Mouse (Mus musculus): ENCODE results near the gene Nt5c. TPM values are rescaled to one million over a fixed set of nuclear protein-coding genes. Genes with fewer than 3 reads are reported as not detected.
A peak's percentile ranks its signal among the peaks of the same experiment; 100 is the strongest.
"Not testable (repeated sequence)": the region's sequence is repeated elsewhere in the genome, so short reads cannot be mapped to it uniquely, and the experiment has no call there.

Nt5c gene
- polyA plus RNA-seq, 1 experiment from 2014 or later: 80.3 TPM

DNA sequence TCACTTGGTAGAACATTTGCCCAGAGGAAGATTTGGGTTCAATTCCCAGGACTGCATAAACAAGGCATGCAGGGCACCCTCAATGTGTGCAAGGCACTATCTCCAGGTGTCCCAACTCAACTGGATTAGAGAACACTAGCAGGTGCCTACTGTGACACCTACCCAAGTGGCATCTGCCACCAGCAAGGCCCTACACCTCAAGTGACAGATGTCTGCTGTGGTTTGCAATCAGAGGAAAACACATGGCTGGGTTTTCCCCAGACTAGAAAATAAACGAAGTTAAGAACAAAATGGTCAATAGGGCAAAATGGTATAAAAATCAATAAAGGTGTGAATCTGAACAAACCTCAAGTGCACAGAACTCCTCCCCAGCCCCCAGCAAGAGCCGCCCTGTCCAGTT, 16.4 kb upstream of the Nt5c start:
- Histone ChIP-seq H3K36me3 (replicated peaks) (peaks cover 30% of the 10 kb centered on the region), H3K9ac (no peak overlapping the region), H3K4me3 (replicated peaks) (no peak overlapping the region), H3K4me2 (no peak overlapping the region), H3K27me3 (no peaks in the 10 kb centered on the region), H3K27ac (no peak overlapping the region), H3K4me1 (peaks cover 67% of the 10 kb centered on the region), H3K9me3 (no peaks in the 10 kb centered on the region)
- WGBS: 93% methylated on average over 2 of the region's 2 CpGs
- ATAC-seq (ENCODE audit: low FRiP score): no peak

DNA sequence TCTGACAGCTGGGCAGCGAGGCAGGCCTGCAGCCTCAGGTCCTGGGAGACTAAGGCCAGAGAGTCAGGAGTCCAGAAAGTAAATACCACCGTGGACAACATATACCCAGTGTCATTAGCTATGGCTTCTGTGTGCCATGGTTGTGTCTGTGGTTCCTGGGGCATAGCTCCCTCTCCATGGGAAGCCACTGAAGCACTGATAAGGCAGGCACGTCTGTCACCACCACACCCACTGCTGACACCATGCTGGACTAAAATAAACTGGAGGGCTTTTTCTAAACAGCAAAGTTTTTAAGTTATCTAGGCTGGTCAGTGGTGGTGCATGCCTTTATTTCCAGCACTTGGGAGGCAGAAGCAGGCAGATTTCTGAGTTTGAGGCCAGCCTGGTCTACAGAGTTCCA, 14.9 kb upstream of the Nt5c start:
- Histone ChIP-seq H3K9me3 (no peaks in the 10 kb centered on the region), H3K4me1 (peaks cover 57% of the 10 kb centered on the region), H3K36me3 (replicated peaks) (peaks cover 43% of the 10 kb centered on the region), H3K4me2 (no peak overlapping the region), H3K4me3 (replicated peaks) (no peak overlapping the region), H3K27ac (no peak overlapping the region), H3K9ac (no peak overlapping the region), H3K27me3 (no peaks in the 10 kb centered on the region)
- ATAC-seq (ENCODE audit: low FRiP score): no peak
- WGBS: 85% methylated on average over 3 of the region's 3 CpGs

DNA sequence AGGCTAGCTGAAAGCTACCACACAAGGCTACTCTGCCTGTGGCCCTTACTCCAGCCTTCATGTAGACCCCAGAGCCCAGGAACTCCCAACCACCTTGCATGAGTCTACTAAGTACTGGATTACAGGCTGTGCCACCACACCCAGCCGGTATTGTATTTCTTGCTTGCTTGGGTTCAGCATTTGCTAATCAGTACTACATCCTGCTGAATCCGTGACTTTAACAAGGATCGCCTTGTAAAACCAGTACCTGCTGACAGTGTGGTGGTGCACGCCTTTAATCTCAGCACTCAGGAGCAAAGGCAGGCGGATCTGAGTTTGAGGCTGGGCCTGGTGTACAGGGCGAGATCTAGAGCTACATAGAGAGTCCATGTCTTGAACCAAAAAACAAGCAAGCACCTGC, 11.0 kb upstream of the Nt5c start:
- 96% methylated on average over 6 of the region's 6 CpGs for WGBS
- no peak for ATAC-seq (ENCODE audit: low FRiP score)
- Histone ChIP-seq H3K9ac (no peak overlapping the region), H3K27me3 (no peaks in the 10 kb centered on the region), H3K4me3 (replicated peaks) (no peak overlapping the region), H3K27ac (no peak overlapping the region), H3K36me3 (replicated peaks) (peaks cover 80% of the 10 kb centered on the region), H3K4me2 (no peak overlapping the region), H3K4me1 (peaks cover 23% of the 10 kb centered on the region), H3K9me3 (no peaks in the 10 kb centered on the region)

DNA sequence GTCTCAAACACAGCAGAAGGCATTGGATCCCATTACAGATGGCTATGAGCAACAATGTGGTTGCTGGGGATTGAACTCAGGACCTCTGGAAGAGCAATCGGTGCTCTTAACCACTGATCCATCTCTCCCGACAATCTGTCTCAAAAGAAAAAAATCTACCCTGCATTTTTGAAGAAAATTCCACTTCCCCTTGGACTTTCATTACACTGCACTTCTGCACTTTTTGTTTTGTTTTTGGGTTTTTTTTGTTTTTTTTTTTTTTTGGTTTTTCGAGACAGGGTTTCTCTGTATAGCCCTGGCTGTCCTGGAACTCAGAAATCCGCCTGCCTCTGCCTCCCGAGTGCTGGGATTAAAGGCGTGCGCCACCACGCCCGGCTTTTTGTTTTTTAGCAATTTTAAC, 4.9 kb upstream of the Nt5c start:
- H3K4me3 ChIP-seq (replicated peaks); H3K9ac ChIP-seq; H3K27ac ChIP-seq; H3K4me2 ChIP-seq; ATAC-seq (ENCODE audit: low FRiP score); H3K27me3 ChIP-seq; H3K9me3 ChIP-seq; H3K4me1 ChIP-seq: not testable (repeated sequence)
- peaks cover 45% of the 10 kb centered on the region for H3K36me3 ChIP-seq (replicated peaks)
- 88% methylated on average over 9 of the region's 9 CpGs for WGBS

DNA sequence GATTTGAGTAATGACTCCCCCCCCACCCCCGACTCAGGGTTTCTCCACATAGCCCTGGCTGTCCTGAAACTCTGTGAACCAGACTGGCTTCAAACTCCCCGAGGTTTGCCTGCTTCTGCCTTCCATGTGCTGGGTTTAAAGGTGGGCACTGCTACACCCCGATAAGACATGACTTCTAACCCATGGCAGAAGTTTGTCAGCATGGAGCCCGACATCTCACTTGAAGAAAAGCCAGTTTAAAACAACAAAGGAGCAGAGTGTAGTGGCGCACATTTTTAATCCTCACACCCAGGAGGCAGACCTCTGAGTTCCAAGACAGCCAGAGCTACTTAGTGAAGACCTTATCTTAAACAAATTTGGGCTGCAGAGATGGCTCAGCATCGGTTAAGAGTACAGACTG, 725 bp upstream of the Nt5c start:
- H3K4me3 ChIP-seq (replicated peaks): peak overlapping the region; percentile 66
- H3K4me2 ChIP-seq: peak overlapping the region; percentile 77
- H3K9ac ChIP-seq: peak overlapping the region; percentile 78
- H3K27me3 ChIP-seq: no peaks in the 10 kb centered on the region
- H3K27ac ChIP-seq: no peak overlapping the region
- peaks cover 23% of the 10 kb centered on the region for H3K36me3 ChIP-seq (replicated peaks)
- WGBS: 45% methylated on average over 6 of the region's 6 CpGs
- peaks cover 23% of the 10 kb centered on the region for H3K4me1 ChIP-seq
- no peaks in the 10 kb centered on the region for H3K9me3 ChIP-seq
- ATAC-seq (ENCODE audit: low FRiP score): no peak

DNA sequence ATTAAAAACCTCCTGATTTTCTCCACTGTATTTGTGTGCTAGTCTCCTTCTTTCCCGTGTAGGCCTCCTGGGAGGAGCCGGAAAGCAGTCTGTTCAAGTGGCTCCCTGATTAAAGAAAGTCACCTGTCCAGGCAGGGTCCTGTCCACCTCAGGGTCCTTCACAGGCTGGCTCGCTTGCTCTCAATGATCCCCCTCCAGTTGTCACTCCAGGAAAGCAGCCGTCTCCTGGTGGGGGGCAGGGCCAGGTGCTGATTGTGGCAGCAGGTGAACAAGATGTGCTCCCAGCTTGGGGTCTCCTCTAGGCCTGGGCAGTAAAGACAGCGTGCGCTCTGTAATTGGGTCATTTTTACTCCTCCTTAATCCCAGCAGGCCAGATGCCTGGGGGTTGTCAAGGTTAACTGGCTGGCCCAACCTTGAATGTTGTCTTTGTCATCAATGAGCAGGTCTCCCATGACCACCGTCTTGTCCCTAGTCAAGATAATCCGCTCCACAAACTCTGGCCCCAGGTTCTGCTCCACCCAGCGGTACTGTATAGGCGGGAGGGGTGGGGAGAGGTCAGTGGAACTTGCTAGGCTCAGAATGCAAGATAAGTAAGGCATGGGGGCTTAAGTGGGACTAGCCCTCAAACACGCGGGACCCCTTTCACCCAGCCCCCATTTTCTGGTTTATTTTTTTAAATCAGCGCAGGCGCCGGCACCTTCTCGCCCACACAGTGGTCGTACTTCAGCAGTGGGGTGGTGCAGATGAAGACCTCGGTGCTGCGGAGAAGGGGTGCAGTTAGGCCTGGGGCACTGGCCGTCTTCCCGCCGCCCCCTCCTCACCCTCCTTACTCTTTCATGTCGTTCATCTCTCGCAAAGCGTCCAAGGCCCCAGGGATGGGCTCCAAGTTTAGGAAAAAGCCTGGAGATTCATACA, 964 bp downstream of the Nt5c start:
- Histone ChIP-seq H3K36me3 (replicated peaks) (peaks cover 16% of the 10 kb centered on the region), H3K27ac (peak overlapping the region; percentile 84), H3K4me1 (peaks cover 23% of the 10 kb centered on the region), H3K27me3 (no peaks in the 10 kb centered on the region), H3K9ac (peak overlapping the region; percentile 78), H3K4me2 (peak overlapping the region; percentile 77), H3K9me3 (no peaks in the 10 kb centered on the region), H3K4me3 (replicated peaks) (peak overlapping the region; percentile 66)
- WGBS: 28% methylated on average over 25 of the region's 25 CpGs
- peak; percentile 20 for ATAC-seq (ENCODE audit: low FRiP score)

DNA sequence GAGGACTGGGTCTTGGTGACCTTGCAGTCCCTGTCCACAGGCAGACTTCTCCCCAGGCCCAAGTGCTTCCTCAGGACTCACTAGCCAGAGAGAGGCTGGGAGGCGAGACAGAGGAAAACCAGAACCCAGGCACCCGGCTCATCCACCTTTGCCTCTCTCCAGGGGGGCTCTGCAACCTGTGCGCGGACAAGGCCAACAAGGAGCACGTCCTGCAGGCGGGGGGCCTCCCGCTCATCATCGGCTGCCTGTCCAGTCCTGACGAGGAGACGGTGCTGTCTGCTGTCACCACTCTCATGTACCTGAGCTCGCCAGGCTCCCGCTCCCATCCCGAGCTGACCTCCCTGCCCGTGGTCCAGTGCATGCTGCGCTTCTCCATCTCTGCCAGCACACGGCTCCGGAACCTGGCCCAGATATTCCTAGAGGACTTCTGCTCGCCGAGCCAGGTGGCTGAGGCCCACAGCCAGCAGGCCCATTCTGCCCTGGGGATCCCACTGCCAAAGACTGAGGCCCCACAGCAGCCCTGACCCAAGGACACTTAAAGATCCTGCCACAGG, 3.0 kb downstream of the Nt5c start:
- Histone ChIP-seq H3K9me3 (no peaks in the 10 kb centered on the region), H3K36me3 (replicated peaks) (peaks cover 16% of the 10 kb centered on the region), H3K4me1 (peaks cover 32% of the 10 kb centered on the region), H3K4me2 (no peak overlapping the region), H3K27ac (no peak overlapping the region), H3K27me3 (no peaks in the 10 kb centered on the region), H3K4me3 (replicated peaks) (no peak overlapping the region), H3K9ac (no peak overlapping the region)
- WGBS: 90% methylated on average over 19 of the region's 19 CpGs
- ATAC-seq (ENCODE audit: low FRiP score): no peak

DNA sequence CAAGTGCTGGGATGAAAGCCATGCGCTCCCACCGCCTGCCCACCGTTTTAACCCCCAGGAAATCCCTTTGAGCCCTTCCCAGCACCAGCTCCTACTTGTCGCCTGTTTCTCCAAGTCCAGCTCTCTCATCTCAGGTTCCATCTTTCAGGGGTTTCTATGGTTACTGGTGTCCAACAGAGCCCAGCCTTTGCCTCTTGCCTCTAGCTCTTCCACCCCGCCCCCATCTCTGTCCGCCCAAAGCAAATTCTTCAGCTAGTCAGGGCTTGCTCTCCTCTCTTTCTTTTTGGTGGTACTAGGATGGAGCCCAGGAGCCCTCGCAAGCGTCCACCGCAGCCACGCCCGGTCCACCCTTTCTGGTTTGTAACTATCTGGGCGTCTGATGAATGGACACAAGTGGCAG, 6.5 kb downstream of the Nt5c start:
- H3K27ac ChIP-seq: 0 out of 2 replicates have a peak overlapping the region, but pooled peaks have one; percentile 38
- peak; percentile 41; the same call in 1 of the 2 replicates for ATAC-seq (ENCODE audit: low FRiP score)

DNA sequence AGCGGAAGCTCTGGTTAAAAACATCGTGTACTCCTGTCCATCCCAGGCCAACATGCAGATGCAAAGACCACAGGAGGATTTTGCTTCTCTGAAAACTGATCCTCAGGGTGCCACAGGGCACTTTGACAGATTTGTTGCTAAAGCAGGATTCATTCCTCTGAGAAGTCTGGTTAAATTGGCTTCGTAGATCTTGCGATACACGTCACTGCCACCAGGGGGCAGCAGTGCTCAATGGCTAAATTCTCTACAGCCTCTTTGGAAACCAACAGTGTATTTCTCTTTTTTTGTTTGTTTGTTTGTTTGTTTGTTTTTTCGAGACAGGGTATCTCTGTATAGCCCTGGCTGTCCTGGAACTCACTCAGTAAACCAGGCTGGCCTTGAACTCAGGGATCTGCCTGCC, 7.9 kb downstream of the Nt5c start:
- H3K9ac ChIP-seq: no peak overlapping the region
- H3K9me3 ChIP-seq: no peaks in the 10 kb centered on the region
- H3K27me3 ChIP-seq: no peaks in the 10 kb centered on the region
- no peak overlapping the region for H3K27ac ChIP-seq
- no peak overlapping the region for H3K4me2 ChIP-seq
- 17% methylated on average over 6 of the region's 6 CpGs for WGBS
- ATAC-seq (ENCODE audit: low FRiP score): no peak
- peaks cover 2% of the 10 kb centered on the region; the same call in 1 of the 2 replicates for H3K36me3 ChIP-seq (replicated peaks)
- peaks cover 10% of the 10 kb centered on the region for H3K4me1 ChIP-seq
- no peak overlapping the region for H3K4me3 ChIP-seq (replicated peaks)

More for the DNA sequence above, 6.5 kb downstream of the Nt5c start:
- Histone ChIP-seq H3K9me3 (no peaks in the 10 kb centered on the region), H3K27me3 (no peaks in the 10 kb centered on the region), H3K36me3 (replicated peaks) (peaks cover 16% of the 10 kb centered on the region), H3K4me2 (no peak overlapping the region), H3K4me3 (replicated peaks) (no peak overlapping the region), H3K4me1 (peaks cover 13% of the 10 kb centered on the region), H3K9ac (no peak overlapping the region)
- WGBS: 29% methylated on average over 12 of the region's 12 CpGs

DNA sequence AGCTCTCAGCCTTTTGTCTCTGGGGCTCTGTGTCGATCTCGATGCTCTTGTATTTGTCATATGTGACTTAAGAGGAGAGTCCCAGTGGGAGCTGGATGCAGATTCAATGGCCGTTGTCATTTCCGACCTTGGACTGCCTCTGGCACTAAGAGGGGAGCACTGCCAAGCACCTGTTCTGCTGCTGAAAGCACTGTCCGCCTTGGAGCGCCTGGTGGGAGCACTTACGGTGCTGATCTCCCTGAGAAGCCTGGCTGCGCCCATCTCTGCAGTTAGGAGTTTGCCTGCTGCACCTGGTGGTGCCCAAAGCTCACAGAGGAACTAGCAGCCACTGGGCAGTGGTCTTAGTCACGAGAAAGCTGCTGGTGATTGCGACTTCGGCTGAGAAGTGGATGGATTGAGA, 8.4 kb downstream of the Nt5c start:
- peaks cover 10% of the 10 kb centered on the region for H3K4me1 ChIP-seq
- H3K4me3 ChIP-seq (replicated peaks): no peak overlapping the region
- no peak for ATAC-seq (ENCODE audit: low FRiP score)
- no peak overlapping the region for H3K27ac ChIP-seq
- no peaks in the 10 kb centered on the region for H3K27me3 ChIP-seq
- H3K9me3 ChIP-seq: no peaks in the 10 kb centered on the region
- 71% methylated on average over 11 of the region's 11 CpGs for WGBS
- no peak overlapping the region for H3K4me2 ChIP-seq
- H3K36me3 ChIP-seq (replicated peaks): no peaks in the 10 kb centered on the region
- H3K9ac ChIP-seq: no peak overlapping the region

DNA sequence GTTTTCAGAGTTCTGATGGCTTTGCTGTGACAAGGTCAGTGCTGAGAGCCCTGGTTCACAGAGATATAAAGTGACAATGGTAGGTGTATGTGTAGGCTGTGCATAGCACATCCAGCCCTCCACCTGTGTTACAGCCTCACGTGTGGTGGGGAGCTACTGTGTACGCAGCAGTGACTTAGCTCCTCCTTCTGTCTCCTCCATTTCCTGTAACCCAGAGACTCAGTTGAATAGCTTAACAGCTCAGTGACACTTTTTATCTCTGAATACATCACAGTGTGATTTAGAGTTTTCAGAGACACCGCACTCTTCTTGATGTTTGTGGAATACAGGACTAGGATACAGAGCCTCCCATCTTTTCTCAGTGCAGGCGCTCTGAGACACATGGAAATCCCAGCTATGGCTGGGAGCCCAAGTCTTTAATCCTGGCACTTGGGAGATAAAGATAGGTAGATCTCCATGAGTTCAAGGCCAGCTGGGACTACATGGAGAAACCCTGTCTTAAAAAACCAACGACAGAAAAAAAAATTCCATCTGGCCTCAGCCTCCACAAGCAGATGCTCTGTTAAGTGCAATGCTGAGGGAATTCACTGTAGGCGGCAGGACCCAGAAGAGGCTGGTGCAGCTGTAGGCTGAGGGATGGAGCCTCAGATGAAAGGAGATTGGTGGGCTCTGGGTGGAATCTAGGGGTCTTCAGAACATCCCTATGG, 10.0 kb downstream of the Nt5c start:
- 85% methylated on average over 6 of the region's 6 CpGs for WGBS
- H3K9me3 ChIP-seq: no peaks in the 10 kb centered on the region
- H3K4me1 ChIP-seq: peaks cover 18% of the 10 kb centered on the region
- ATAC-seq (ENCODE audit: low FRiP score): no peak
- H3K4me2 ChIP-seq: no peak overlapping the region
- no peaks in the 10 kb centered on the region for H3K36me3 ChIP-seq (replicated peaks)
- no peak overlapping the region for H3K27ac ChIP-seq
- H3K4me3 ChIP-seq (replicated peaks): no peak overlapping the region
- no peak overlapping the region; the same call in 1 of the 2 replicates for H3K9ac ChIP-seq
- no peaks in the 10 kb centered on the region for H3K27me3 ChIP-seq

DNA sequence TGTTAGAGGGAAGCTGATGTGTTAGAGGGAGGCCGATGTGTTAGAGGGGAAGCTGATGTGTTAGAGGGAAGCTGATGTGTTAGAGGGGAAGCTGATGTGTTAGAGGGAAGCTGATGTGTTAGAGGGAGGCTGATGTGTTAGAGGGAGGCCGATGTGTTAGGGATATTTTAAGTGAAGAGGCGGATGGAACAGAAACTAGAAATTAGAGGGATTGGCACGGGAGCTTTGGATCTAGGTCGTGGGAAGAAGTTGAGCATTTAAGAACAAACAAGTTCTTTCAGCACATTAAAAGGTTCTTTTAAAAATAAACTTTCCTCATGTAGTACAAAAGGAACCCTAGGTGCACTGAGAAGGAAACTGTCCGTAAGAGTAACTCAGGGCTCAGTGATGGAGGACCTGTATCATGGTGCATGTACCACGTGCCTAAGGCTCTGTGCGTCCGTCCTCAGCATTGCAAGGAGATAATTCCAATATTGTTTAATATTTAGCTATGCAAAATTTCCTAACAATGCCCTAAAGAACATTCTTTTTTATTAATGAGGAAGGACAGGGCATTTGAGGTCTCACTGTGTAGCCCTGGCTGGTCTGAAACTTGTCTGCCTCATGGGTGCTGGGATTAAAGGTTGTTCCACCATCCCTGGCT, 13.2 kb downstream of the Nt5c start:
- Histone ChIP-seq H3K36me3 (replicated peaks) (no peaks in the 10 kb centered on the region), H3K9me3 (no peaks in the 10 kb centered on the region), H3K27me3 (no peaks in the 10 kb centered on the region), H3K4me3 (replicated peaks) (no peak overlapping the region), H3K4me1 (peaks cover 32% of the 10 kb centered on the region), H3K4me2 (no peak overlapping the region), H3K9ac (no peak overlapping the region), H3K27ac (no peak overlapping the region)
- ATAC-seq (ENCODE audit: low FRiP score): no peak
- WGBS: 90% methylated on average over 9 of the region's 9 CpGs

Data from forebrain, embryonic 12.5 days (tissue).